11 mouse cellular contexts compared by ENCODE assay signal in genomic region chr9:71894943-71895286, GRCm38 (mm10).
DNase-seq lines count a peak whose midpoint lies in the region; ATAC-seq and TF ChIP-seq lines count a peak whose summit lies in the region.
"Had no signal": no experiment of that assay in that cellular context is flagged by ENCODE, and none has a peak within 500 bp of the region (broad histone marks: within the 10 kb centered on the region; RNA-seq: fewer than 3 reads in every experiment).

No protein-coding gene starts in this region.

- H3K9me3 ChIP-seq in lung, postnatal 0 days (ENCODE audit: low read length): no peaks in the 10 kb centered on the region
- H3K9me3 ChIP-seq in forebrain, embryonic 12.5 days: no peaks in the 10 kb centered on the region
- no peaks in the 10 kb centered on the region for H3K9me3 ChIP-seq in limb, embryonic 14.5 days (ENCODE audit: control insufficient read depth, low read length)
- no peaks in the 10 kb centered on the region for H3K9me3 ChIP-seq in stomach, postnatal 0 days (ENCODE audit: control insufficient read depth, low read length)
- H3K9me3 ChIP-seq: liver, embryonic 15.5 days had no signal

- H3K27me3 ChIP-seq in lung, postnatal 0 days (replicated peaks; ENCODE audit: insufficient read depth, low read length): no peaks in the 10 kb centered on the region
- H3K27me3 ChIP-seq in forebrain, embryonic 12.5 days: no peaks in the 10 kb centered on the region
- H3K27me3 ChIP-seq in limb, embryonic 14.5 days (ENCODE audit: control insufficient read depth, insufficient read depth, low read length): no peaks in the 10 kb centered on the region
- H3K27me3 ChIP-seq in stomach, postnatal 0 days (ENCODE audit: control insufficient read depth, insufficient read depth, low read length): no peaks in the 10 kb centered on the region
- H3K27me3 ChIP-seq: liver, embryonic 15.5 days; Patski had no signal

- TF ChIP-seq POLR2A in lung, adult 2 months (IDR thresholded peaks at IDR 0.05; ENCODE audit: borderline replicate concordance, extremely low read depth, low read depth, low read length): no peak
- TF ChIP-seq POLR2A in limb, embryonic 14.5 days (IDR thresholded peaks at IDR 0.05; ENCODE audit: borderline replicate concordance, extremely low read depth, insufficient read depth, insufficient read length): no peak

- H3K27ac ChIP-seq in lung, postnatal 0 days (ENCODE audit: low read length): no peak overlapping the region
- H3K27ac ChIP-seq in forebrain, embryonic 12.5 days: no peak overlapping the region
- peak overlapping the region; percentile 76 for H3K27ac ChIP-seq in limb, embryonic 14.5 days (replicated peaks; ENCODE audit: low read depth, low read length)
- H3K27ac ChIP-seq in stomach, postnatal 0 days (replicated peaks): no peak overlapping the region
- H3K27ac ChIP-seq: liver, embryonic 15.5 days had no signal

- 0 out of 2 replicates have a peak overlapping the region, but pooled peaks have one; percentile 0 for H3K4me2 ChIP-seq in lung, postnatal 0 days (replicated peaks; ENCODE audit: low read depth, low read length)
- peak overlapping the region; percentile 35 for H3K4me2 ChIP-seq in forebrain, embryonic 12.5 days
- peak overlapping the region; percentile 38 for H3K4me2 ChIP-seq in limb, embryonic 14.5 days (replicated peaks; ENCODE audit: low read depth, low read length, severe bottlenecking)
- peak overlapping the region; percentile 38 for H3K4me2 ChIP-seq in stomach, postnatal 0 days (replicated peaks; ENCODE audit: low read depth)
- H3K4me2 ChIP-seq: liver, embryonic 15.5 days had no signal

- no peak for ATAC-seq in lung, postnatal 0 days
- ATAC-seq in forebrain, embryonic 12.5 days (ENCODE audit: low FRiP score): no peak
- peak; percentile 48; the same call in 1 of the 2 replicates for ATAC-seq in limb, embryonic 14.5 days (ENCODE audit: low FRiP score, low read depth)
- no peak for ATAC-seq in stomach, postnatal 0 days (ENCODE audit: low FRiP score, low TSS enrichment)
- ATAC-seq: Patski had no signal

- no peaks in the 10 kb centered on the region for H3K36me3 ChIP-seq in lung, postnatal 0 days (ENCODE audit: insufficient read depth, low read length)
- no peaks in the 10 kb centered on the region for H3K36me3 ChIP-seq in forebrain, embryonic 12.5 days (replicated peaks)
- no peaks in the 10 kb centered on the region for H3K36me3 ChIP-seq in limb, embryonic 14.5 days (ENCODE audit: control insufficient read depth, insufficient read depth, low read length)
- no peaks in the 10 kb centered on the region for H3K36me3 ChIP-seq in stomach, postnatal 0 days (ENCODE audit: control insufficient read depth, insufficient read depth, low read length)
- H3K36me3 ChIP-seq: liver, embryonic 15.5 days had no signal

- H3K4me3 ChIP-seq in lung, postnatal 0 days (ENCODE audit: low read depth, low read length): no peak overlapping the region
- no peak overlapping the region for H3K4me3 ChIP-seq in lung, adult 2 months (replicated peaks; ENCODE audit: extremely low read depth, low read depth, low read length)
- H3K4me3 ChIP-seq in forebrain, embryonic 12.5 days (replicated peaks): peak overlapping the region; percentile 29
- peak overlapping the region; percentile 35 for H3K4me3 ChIP-seq in limb, embryonic 14.5 days (replicated peaks; ENCODE audit: low read length)
- peak overlapping the region; percentile 27 for H3K4me3 ChIP-seq in stomach, postnatal 0 days (ENCODE audit: low read depth, low read length)
- H3K4me3 ChIP-seq: liver, embryonic 15.5 days had no signal

- no peak overlapping the region for H3K9ac ChIP-seq in lung, postnatal 0 days (replicated peaks; ENCODE audit: low read depth)
- H3K9ac ChIP-seq in forebrain, embryonic 12.5 days: no peak overlapping the region
- peak overlapping the region; percentile 58 for H3K9ac ChIP-seq in limb, embryonic 14.5 days (ENCODE audit: low read depth, low read length, severe bottlenecking)
- no peak overlapping the region for H3K9ac ChIP-seq in stomach, postnatal 0 days (ENCODE audit: low read length)
- H3K9ac ChIP-seq: liver, embryonic 15.5 days had no signal

- no peak for DNase-seq in lung, postnatal 0 days (ENCODE audit: low spot score)
- no peak for DNase-seq in lung, adult 2 months
- no peak for DNase-seq in limb, embryonic 14.5 days (ENCODE audit: low spot score)
- DNase-seq in stomach, postnatal 0 days (ENCODE audit: low spot score): no peak
- DNase-seq in natural killer cell, adult 2 months (ENCODE audit: low spot score in 2 of 2): no peak
- DNase-seq in layer of hippocampus, postnatal 25 days (ENCODE audit: extremely low spot score in 1 of 2, low spot score in 1 of 2): no peak
- DNase-seq: kidney, adult 9 months; thymus, postnatal 4 days had no signal

- no peak for TF ChIP-seq CTCF in lung, postnatal 0 days (IDR thresholded peaks at IDR 0.05)
- TF ChIP-seq CTCF in lung, adult 2 months (IDR thresholded peaks at IDR 0.05; ENCODE audit: insufficient read depth, low read length): no peak
- TF ChIP-seq CTCF in stomach, postnatal 0 days (IDR thresholded peaks at IDR 0.05; ENCODE audit: low read depth): no peak

- 63% methylated on average over 7 of the region's 7 CpGs for WGBS in lung, postnatal 0 days
- 90% methylated on average over 7 of the region's 7 CpGs for whole genome bisulfite sequencing in lung, adult 2 months
- 41% methylated on average over 7 of the region's 7 CpGs for WGBS in forebrain, embryonic 12.5 days
- WGBS in limb, embryonic 14.5 days: 20% methylated on average over 7 of the region's 7 CpGs
- 58% methylated on average over 7 of the region's 7 CpGs for WGBS in stomach, postnatal 0 days

- no peak for TF ChIP-seq EP300 in lung, postnatal 0 days (IDR thresholded peaks at IDR 0.05)
- TF ChIP-seq EP300 in stomach, postnatal 0 days (optimal IDR thresholded peaks at IDR 0.05): no peak

- H3K4me1 ChIP-seq in lung, postnatal 0 days (ENCODE audit: insufficient read depth, low read depth, low read length): no peaks in the 10 kb centered on the region
- H3K4me1 ChIP-seq in lung, adult 2 months (ENCODE audit: control insufficient read depth, insufficient read depth, low read length): no peaks in the 10 kb centered on the region; the same call in 1 of the 2 replicates
- H3K4me1 ChIP-seq in forebrain, embryonic 12.5 days: peaks cover 40% of the 10 kb centered on the region
- peaks cover 26% of the 10 kb centered on the region for H3K4me1 ChIP-seq in limb, embryonic 14.5 days (ENCODE audit: control insufficient read depth, insufficient read depth, low read length)
- no peaks in the 10 kb centered on the region for H3K4me1 ChIP-seq in stomach, postnatal 0 days (replicated peaks; ENCODE audit: control insufficient read depth, insufficient read depth)

Comparison
In these comparisons a context has a peak if more than half of its experiments do, and no peak if none do; other contexts are left out.
1. H3K4me3 ChIP-seq: peak in forebrain, embryonic 12.5 days (single experiment), limb, embryonic 14.5 days (single experiment) and stomach, postnatal 0 days (single experiment); none in lung, postnatal 0 days (single experiment) and lung, adult 2 months (single experiment).
2. Peak in every context shown above with its lines, with median percentiles within 50 percentile points of each other: H3K4me2 ChIP-seq.